Mouse (Mus musculus): ENCODE data around the gene Vmn1r183. TPM values are rescaled to one million over a fixed set of nuclear protein-coding genes. Genes with fewer than 3 reads are reported as not detected.

Gene Vmn1r183
- 0.15 TPM for polyA plus RNA-seq (2017; shearing (Covaris generic))

DNA sequence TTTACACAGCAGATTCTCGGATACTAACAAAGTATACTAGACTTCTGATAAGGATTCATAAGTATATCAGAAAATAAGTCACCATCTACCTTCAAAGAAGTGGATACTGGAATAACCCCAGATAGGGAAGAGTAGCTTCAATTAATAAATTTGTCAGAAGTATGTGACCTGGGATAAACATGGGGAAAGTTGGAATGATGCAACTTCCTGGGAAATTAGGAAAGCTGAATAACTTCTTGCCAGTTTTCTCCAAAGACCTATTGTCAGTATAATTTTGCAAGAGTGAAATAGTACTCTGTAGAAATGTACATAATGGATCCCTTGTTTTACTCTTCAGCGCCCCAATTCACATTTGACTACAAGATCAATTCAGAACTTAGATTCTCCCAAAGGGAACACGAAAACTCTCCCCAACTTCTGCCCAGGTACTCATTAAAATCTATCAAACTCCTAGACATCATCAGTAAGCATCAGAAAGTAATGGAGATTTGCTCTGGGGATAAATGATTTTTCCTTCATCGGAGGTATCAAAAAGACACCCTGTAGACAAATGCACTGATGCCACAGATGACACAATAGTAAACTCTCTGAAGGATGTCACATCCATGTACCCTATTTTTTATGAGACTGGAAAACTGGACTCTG lies at the start of gene Vmn1r183:
Gene Vmn1r183, plus strand, starts transcription at position 595 of the 645 bp plus-strand sequence.

DNA sequence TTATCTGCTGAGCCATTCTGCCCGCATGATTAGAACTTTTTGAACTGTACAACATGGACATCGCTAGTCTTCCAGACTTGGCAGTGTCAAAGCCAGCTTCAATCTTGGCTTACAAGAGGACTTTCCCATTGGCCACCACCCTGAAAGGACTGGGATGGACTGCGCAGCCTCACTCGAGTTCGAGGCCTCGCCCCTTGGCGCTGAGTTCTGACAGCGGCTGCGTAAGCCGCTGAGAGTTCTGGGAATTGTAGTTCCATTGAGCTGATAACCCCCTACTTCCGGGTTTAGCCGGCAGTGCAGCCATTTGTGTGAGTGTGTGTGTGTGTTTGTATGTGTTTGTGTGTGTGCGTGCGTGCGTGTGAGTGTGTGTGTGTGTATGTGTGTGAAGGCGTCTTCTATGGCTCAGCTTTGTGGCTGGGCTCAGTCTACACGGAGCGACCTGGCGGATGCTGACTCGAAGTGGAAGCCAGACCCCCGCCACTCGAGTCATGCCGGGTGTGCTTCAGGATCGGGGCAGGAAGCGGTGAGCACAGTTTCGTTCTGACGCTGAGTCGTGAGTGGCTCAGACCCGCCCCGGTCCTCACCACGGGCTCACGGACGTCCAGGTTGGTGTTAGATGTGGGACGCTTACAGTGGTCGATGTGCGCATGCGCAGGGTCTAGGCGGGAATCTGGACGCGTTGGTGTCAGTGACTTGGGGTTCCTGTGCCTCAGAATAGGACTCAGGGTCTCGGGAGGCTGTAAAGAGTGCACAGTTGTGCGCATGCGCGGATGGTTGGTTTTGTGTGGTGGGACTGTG lies 28.8 kb downstream of the Vmn1r183 start, which contains the start of gene Zfp180:
Gene Zfp180, plus strand, starts transcription at position 291 of the 798 bp plus-strand sequence.

DNA sequence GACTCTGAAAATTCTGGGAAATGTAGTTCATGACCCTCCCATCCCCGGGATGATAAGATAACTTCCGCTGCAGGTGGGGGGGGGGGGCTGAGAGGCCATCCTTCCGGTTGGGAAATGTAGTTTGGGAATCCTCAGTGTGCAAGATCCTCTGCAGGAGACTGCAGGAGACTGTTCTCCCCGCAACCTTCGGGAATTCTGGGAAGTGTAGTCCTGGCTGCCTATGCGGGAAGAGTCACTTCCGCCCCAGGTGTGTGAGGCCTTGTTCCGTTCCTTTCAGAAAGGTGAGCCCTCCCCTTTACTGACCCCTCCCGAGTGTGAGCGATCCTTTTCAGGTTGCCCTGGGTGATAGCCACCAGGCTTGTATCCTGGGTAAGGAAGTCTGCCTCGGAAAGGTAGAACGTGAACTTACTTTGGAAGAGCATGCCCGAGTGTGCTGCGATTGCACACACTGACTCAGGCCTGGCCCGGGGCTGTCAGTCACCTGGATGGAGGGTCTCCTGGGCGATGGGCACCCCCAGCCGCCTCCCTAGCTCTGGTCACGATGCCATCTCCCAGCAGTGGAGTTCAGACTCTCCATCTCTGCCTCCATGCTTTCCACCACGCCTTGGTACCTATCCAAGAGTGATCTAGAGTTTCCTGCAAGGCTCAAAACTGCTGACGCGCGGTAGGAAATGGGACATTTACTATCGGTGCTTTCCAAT lies 59.3 kb downstream of the Vmn1r183 start, which contains the start of gene Zfp112:
Gene Zfp112, plus strand, starts transcription at position 159 of the 701 bp plus-strand sequence.

Other genes starting within 250 kb of the Vmn1r183 start
- gene Vmn1r175, start 242.6 kb upstream of the Vmn1r183 start, polyA plus RNA-seq (2017; shearing (Covaris generic)): not detected
- not detected for gene Vmn1r176, start 215.9 kb upstream of the Vmn1r183 start, polyA plus RNA-seq (2017; shearing (Covaris generic))
- gene Vmn1r177, start 186.8 kb upstream of the Vmn1r183 start, polyA plus RNA-seq (2017; shearing (Covaris generic)): not detected
- gene Vmn1r178, start 161.2 kb upstream of the Vmn1r183 start, polyA plus RNA-seq (2017; shearing (Covaris generic)): not detected
- gene Vmn1r179, start 126.3 kb upstream of the Vmn1r183 start, polyA plus RNA-seq (2017; shearing (Covaris generic)): 0.26 TPM
- 0.07 TPM for gene Vmn1r180, start 102.6 kb upstream of the Vmn1r183 start, polyA plus RNA-seq (2017; shearing (Covaris generic))
- not detected for gene Vmn1r181, start 78.6 kb upstream of the Vmn1r183 start, polyA plus RNA-seq (2017; shearing (Covaris generic))
- not detected for gene V1rd19, start 51.6 kb upstream of the Vmn1r183 start, polyA plus RNA-seq (2017; shearing (Covaris generic))
- 29.6 TPM for gene Zfp180, start 28.7 kb downstream of the Vmn1r183 start, polyA plus RNA-seq (2017; shearing (Covaris generic))
- gene Zfp112, start 59.1 kb downstream of the Vmn1r183 start, polyA plus RNA-seq (2017; shearing (Covaris generic)): 1.8 TPM
- gene Zfp235, start 80.9 kb downstream of the Vmn1r183 start, polyA plus RNA-seq (2017; shearing (Covaris generic)): 4.5 TPM
- 0.34 TPM for gene Zfp114, start 121.8 kb downstream of the Vmn1r183 start, polyA plus RNA-seq (2017; shearing (Covaris generic))
- gene Zfp111, start 158.2 kb downstream of the Vmn1r183 start, polyA plus RNA-seq (2017; shearing (Covaris generic)): 0.29 TPM
- 2.5 TPM for gene Zfp109, start 184.3 kb downstream of the Vmn1r183 start, polyA plus RNA-seq (2017; shearing (Covaris generic))
- gene Zfp108, start 201.5 kb downstream of the Vmn1r183 start, polyA plus RNA-seq (2017; shearing (Covaris generic)): 0.20 TPM
- 0.72 TPM for gene Zfp93, start 217.2 kb downstream of the Vmn1r183 start, polyA plus RNA-seq (2017; shearing (Covaris generic))
- 11.7 TPM for gene Zfp61, start 248.0 kb downstream of the Vmn1r183 start, polyA plus RNA-seq (2017; shearing (Covaris generic))

Data from effector memory CD4-positive, alpha-beta T cell, adult 7 months (primary cell).